Mouse (Mus musculus) kidney, postnatal 14 days (tissue): ENCODE data around the gene Rnf214.
A peak's percentile ranks its signal among the peaks of the same experiment; 100 is the strongest.

Experiments
- DNase-seq: peaks from one replicate; pipeline ENCODE4 v3.0.0; 2022; ENCODE audit warnings: mixed read lengths

The Rnf214 gene

DNA sequence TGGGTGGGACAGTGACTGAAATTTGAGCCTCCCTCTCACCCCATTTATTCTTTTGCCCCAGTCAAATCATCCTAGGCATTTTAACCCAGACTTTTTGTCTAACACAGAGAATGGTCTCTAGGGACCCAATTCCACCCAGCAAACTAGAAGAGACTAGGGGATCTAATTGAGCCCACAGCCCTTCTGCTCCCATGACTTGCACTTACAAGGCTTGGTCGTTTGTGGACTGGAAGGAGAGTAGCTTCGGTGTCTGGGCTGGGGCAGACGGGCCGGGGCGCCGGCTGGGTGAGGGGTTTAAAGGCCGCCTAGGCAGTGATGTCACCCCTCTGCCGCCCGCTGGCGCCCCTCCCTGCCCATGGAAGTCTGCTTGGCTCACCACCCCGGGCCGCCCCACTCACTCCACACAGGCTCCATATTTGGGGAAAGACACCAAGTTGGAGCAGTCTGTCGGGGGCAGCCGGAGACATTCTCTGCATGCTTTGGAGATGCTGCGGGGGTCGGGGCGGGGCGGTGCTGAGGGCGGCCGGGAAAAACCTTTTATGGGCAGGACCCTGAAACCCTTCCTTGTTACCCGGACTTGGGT is 29.0 kb upstream of the Rnf214 start, which contains the start of gene Tagln:
Tagln (minus strand) TSS at position 431 of the 583 bp plus-strand sequence.
- peak; percentile 73 for DNase-seq

DNA sequence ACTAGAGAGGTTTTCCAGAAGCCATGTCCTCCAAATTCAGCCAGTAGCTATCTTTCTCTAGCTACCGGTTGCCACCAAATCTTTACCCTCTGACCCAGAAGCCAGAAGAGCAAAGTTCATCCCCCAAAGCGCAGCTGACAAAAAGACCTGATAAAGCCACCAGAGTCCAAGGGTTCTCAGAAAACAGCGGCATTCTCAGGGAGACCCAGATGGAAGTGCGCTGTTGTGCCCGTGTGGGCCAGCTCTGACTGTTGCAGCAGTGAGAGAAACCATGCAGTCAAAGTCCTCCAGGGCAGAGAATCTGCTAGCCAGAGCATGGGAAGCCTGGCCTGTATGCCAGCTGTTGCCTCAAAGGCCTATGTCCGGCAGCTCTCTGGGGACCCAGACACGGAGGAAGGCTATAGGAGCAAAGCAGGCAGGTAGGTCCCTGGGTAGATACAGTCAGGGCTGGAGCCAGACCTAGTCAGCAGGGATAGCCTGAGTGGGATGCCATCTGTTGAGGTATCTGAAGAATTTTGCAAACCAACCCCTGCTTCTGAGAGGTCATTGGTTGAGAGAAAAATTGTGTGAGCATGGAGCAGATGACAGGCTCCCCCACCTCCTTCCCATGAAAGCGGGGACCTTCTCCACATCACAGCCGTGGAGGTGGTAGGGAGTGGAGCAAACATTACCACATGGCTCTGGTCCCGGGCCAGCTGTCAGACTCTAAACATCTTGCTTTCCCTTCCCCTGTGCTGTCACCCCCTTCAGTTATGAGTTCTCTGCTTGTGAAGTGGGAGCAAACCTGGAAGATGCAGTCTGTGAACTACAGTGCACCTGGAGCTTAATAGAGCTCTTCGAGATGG is 26.1 kb upstream of the Rnf214 start:
- peak; percentile 37 for DNase-seq

DNA sequence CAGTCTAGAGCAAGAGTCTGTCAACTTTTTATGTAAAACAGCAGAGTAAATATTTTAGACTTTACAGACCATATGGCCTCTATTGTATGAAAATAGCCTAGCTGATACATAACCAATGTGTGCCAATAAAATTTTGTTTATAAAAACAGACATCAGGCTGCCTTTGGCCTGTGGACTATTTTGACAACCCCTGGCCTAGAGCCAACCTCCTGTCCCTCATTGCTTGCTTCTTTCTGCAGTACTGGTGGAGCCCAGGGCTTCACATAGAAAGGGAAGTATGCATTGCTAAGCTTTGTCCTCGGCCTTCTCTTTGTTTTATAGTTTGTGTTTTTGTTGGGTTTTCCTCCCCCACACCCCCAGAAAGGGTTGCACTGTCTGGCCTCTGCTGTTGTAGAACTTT is 25.2 kb upstream of the Rnf214 start:
- peak; percentile 48 for DNase-seq

DNA sequence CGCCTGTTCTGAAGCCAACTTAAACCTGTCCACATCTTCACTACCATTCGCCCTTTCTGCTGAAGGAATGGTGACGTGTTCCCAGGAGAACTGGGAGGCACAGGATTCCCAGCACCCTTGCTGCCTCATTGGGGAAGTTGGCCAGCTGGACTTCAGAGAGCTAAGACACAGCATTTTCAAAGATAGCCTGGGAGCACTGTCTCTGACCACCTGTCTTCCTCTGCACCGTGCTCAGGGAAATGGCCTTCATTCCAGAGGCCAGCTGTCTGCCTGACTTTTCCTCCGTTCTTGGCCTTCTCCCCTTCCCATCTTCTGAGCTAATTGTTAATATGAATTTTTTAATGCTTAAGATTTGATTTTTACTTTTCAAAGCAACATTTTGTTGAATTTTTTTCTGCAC is 22.6 kb upstream of the Rnf214 start:
- DNase-seq: no peak

DNA sequence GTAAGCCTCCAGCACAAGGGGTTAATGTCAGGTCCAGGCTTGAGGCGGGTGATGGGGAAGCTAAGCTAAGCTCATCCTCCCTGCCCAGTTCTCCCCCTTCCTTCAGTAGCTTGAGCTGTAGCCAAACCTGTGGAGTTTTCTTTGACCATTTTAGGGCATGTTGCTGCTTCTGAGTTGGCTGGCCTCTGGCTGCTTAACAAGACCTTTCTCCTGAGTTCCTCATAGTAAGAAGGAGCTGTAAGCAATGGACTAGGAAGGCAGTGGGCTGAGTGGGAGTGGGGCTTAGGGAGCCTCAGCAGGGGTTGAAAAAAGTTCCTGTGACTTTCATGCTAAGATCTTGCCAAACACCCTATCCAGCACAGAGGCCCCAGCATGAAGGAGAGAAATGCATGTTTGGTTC is 13.2 kb upstream of the Rnf214 start:
- DNase-seq: no peak

DNA sequence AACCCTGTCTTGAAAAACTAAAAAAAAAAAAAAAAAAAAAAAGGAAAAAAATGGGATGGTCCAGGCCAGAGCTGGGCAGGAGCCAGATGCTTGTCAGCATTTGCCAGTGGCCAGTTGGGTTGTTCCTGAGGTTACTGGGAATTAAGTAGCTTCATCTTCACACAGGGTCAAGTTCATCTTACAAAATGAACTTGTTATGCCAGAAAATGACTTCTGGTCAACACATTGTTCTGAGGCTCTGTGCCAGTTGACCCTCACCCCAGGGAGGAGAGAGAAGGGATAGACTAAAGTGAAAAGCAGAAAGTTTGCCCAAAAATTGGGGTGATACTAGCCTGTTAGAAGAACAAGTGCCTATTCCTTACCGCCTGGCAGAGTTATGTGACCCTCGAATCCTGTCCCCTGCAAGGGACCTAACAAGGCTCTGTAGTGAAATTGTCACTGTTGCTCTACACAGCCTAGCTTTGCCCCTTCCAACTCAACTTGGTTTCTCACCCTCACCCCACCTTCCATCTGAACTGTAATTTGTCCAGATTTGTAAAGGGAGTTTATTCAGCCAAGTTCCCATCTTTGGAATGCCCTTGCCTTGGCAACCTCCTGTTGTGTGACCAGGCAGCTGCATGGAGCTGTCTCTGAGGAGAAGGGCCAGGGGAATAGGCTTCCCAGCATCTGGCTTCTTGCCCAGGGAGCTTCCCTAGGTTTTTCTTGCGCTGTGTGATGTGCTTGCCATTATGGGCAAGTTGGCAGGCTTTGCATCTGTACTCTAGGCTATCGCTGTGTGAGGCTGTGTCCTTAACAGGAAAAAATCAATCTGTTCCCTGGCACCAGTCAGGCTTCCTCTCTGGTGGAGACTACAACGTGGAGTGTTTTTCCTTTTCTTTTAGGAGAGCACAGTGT is 10.6 kb upstream of the Rnf214 start:
- DNase-seq: peak; percentile 82

DNA sequence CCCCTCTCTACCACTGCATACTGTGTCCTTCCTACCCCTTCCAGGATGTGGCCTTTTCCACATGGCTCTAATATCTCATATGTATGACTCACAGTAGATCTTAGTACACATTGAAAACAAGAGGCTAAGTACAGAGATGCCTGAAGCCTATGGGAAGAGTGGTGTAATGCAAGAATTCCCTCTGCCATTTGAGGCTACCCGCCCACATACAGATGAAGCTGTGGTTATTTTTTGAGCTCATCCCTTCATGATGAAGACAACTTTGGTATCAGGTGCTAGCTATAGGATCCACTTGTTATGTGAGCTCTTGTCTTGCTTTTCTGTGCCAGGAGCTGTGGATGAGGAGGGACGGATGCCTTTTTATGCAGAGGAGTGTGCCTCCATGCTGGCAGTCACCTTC is 8.9 kb upstream of the Rnf214 start:
- no peak for DNase-seq

DNA sequence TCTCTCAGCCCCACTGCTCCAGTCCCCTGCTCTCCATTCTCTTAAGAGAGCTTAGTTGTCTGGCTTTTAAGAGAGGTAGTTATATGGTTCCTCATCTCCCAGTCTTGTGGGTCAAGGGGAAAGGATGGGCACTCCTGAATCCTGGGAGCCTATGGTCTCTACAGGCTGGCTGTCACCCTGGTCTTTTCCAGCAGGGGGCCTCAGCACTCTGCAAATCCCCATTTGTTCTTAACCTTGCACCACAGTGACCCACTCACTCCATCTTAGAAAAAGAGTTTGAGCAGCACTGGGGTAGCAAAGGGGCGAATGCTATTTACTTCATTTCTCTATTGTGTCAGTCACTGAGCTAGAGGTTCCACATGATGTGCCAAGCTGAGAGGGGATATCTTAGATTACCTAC is 5.0 kb upstream of the Rnf214 start:
- DNase-seq: peak; percentile 63

DNA sequence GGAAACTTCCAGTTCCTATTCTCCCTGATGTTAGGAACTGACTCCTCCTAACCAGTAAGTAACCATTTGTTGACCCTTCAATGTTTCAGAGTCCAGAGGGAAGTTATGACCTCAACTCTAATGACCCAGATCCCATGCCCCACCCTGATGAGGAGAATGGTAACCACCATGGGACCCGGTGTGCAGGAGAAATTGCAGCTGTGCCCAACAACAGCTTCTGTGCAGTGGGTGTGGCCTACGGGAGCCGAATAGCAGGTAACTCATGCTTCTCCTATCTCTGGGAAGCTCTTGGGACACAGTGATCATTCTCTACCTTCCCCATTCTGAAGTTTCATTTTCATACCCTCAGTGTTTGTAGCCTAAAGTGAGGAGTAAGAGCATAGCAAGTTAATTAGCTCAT is 4.3 kb upstream of the Rnf214 start:
- no peak for DNase-seq

DNA sequence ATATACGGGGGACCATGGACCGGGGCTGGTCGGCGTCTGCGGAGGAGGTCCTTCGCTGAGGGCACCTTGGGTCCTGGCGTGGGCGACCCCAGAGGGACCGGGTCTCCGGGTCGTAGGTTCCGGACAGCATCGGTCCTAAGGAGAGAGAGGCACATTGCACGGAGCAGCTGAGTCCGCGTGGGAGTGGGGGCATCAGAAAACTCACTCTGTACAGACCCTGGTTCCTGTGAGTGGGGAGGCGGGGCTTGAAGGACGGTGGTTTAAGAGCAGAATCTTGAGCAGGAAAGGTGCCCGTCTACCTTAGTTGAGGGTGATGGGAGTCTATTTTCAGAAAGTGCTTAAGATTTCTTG is 342 bp upstream of the Rnf214 start:
- no peak for DNase-seq

DNA sequence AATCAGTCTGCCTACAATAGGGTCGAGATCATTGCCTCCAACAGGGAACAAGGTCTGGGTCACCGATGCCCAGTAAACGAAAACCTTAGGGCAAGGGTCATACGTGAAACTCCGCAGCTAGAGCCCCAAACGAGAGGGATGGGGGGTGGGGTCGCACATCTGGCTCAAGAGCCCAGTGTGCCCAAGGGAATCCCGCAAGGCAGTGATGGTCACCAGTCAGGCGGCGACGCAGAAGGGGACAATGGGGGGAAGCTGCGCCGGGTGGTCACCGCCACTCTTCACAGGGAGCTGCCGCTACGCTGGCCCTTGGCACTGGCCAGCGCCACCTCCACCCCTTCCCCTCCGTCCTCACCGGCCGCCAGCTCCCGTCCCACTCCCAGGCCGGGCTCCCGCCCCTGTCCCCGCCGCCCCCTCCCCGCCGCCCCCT is 887 bp downstream of the Rnf214 start:
- DNase-seq: peak; percentile 52

DNA sequence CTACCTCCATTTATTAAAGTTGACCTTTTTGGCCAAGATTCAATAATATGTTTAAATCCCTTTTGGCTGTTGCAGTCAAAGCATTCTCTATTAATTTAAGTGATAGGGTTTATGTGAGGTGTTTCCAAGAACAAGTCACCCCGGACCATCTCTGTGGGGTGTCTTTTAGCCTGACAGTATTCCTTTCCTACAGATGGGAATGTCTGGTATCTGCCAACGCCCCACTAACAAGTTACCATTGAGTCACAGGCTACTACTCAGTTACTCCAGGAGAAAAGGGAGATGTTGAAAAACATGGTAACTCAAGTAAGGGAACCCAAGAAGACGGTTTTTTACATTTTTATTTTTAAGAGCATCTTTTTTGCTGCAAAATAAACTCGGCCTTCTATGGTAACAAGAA is 1.5 kb downstream of the Rnf214 start:
- DNase-seq: no peak

DNA sequence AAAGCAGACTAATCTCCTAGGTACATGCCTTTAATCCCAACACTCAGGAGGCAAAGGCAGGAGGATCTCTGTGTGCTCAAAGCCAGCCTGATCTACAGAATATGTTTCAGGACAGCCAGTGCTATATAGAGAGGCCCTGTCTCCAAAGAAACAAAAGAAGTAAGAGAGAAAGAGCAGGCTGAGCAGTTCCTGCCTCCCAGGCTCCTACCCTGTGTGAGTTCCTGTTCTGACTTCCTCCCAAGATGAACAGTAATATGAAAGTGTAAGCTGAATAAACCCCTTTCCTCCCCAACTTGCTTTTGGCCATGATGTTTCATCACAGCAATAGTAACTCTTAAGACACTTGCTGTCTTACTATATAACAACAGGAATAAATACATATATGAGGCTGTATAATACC is 13.0 kb downstream of the Rnf214 start:
- no peak for DNase-seq

DNA sequence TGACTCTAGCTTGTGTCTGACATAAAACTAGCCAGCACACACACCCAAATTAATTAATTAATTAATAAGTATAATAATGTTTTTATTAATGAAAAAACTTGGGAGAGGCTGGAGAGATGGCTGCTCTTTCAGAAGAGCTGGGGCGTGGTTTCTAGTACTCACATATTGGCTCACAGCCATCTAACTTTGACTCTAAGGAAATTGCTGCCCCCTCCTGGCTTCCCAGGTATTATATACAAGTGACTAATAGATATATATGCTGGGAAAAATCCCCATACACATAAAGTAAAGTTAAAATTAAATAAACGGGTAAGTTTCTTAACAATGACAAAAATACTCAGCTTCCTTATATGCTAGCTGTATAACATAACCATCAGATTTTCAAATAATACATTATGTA is 28.8 kb downstream of the Rnf214 start:
- DNase-seq: peak; percentile 70

DNA sequence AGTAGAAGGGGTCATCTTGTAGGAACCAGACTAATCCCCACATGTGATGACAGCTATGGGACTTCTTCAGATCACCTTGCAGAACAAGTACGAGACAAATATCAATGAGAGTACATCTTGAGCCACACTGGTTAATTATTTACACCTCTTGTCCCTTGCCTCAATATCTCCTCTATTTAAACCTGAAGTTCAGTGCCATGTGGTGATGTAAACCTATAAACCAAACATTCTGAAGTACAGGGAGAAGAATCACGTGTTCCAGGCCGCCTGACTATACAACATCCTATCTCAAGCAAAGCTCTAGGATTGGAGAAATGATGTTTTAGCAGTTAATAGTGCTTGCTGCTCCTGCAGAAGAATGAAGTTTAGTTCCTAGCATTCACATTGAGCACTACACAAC is 36.4 kb downstream of the Rnf214 start:
- no peak for DNase-seq

DNA sequence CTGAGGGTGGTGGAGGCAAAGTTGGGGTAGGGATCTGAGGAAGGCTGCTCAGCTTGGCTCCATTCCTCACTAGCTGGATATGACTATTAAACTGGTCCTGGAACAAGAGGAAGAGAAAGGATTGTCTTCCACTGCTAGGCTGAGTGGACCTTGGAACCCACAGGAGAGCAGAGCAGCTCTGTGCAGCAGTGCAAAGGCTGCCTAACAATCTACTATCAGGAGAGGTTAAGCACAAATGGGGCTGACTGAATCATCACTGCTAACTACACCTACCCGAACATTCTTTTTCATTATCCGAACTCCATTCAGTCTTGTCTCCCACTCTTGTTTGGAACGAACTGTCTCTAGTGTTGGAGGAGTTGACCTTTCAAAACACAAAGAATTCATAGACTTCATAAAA is 37.5 kb downstream of the Rnf214 start:
- DNase-seq: no peak

DNA sequence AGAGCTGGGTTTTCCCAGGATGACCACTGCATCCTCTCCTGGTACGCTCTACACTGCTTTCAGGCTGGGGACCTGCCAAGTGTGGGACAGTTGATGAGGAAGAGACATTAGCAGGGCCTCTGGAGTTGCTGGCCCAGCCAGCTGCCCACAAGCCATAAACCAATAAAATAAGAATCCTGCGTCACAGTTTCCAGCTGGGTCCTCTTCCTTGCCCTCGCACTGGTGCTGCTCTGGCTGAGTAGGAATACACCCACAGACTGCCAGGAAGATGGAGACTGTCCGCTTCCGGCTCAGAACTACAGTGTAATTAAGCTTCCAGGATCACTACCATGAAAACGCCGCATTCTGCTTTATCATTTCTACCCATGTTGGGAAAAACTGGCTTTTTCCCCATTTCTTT is 44.9 kb downstream of the Rnf214 start:
- peak; percentile 32 for DNase-seq

DNA sequence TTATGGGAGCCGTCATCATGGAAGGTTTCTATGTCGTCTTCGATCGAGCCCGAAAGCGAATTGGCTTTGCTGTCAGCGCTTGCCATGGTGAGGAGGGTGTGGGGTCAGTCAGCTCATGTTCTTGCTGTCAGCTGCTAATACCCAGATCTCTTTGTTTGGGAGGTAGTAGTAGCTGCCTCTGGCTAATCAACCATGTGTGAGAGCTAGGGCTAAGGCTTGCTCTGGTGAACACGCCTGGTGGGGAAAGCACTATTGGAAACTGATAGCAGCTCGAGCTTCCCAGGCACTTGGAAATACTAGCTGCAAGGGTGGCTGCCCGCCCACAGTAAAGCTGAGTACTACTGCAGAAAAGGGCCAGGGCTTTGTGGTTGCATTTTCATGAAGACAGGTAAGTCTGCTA is 47.3 kb downstream of the Rnf214 start:
- DNase-seq: no peak

DNA sequence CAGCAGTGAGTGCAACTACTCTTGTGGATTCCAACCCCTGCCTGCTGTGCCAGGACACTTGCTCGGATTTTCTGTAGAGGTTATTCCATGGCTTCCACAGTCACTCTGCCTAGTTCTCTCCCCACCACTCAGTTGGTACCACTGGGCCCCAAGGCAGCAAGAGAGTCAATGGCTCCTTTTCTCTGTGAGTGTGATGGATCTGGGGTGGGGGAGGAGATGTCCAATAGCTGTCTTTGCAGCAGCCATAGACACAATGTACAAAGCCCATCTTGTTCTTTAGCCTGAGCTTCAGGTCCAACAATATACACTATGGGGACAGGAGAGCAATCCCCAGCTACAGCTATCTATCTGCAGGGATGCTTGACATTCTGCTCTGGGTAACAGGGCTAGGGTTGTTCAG is 52.6 kb downstream of the Rnf214 start:
- DNase-seq: no peak

DNA sequence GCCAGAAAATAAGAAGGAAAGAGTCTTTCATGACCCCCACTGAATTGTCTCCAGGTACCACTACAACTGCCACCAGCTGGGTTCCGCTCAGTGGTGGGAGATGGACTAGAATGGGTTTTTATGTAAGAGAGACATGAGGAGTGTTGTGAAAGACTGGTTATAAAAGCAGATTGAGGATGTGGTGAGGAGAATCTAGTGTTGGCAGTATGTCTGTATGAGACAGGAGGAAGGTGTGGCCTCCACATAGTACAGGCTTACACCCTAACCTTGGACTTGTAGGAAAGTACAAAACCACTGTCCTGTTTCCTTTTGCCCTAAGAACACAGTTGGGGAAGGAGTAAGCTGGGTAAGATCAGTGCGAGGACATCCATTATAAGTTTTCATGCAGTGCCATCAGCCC is 53.0 kb downstream of the Rnf214 start:
- no peak for DNase-seq

DNA sequence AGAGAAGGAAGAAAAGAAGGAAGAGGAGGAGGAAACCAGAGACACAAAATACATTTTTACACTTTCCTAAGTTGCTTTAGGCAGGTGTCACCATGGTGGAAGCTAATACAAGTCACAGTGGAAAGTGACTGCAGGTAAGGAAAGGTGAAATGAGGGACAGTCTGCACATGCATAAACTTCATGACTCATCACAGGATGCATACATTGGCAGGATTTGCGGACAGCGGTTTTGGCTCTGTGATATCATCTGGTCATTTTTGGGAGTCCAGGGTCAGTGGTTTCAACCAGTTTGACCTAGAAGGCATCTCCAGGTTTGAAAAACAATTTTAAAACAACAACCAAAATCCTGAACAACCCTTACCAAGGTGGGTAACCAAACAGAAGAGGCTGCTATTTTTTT is 54.9 kb downstream of the Rnf214 start:
- DNase-seq: no peak

DNA sequence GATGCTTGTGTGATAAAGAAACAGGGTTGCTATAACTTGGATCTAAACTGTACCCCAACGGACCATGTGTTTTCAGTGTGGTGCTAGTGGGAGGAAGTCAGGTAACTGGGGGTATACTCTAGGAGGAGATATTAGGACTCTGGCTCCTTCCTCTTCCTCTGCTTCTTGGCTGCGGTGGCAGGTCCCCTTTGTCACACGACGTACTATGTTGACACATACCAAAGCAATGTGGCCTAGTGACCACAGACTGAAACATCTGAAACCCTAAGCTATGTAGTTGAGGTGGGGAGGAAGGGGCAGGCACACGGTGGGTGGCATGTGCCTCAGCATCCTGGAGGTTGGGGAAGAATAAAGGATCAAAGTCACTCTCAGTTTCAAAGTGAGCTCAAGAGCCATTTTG is 55.4 kb downstream of the Rnf214 start:
- no peak for DNase-seq

DNA sequence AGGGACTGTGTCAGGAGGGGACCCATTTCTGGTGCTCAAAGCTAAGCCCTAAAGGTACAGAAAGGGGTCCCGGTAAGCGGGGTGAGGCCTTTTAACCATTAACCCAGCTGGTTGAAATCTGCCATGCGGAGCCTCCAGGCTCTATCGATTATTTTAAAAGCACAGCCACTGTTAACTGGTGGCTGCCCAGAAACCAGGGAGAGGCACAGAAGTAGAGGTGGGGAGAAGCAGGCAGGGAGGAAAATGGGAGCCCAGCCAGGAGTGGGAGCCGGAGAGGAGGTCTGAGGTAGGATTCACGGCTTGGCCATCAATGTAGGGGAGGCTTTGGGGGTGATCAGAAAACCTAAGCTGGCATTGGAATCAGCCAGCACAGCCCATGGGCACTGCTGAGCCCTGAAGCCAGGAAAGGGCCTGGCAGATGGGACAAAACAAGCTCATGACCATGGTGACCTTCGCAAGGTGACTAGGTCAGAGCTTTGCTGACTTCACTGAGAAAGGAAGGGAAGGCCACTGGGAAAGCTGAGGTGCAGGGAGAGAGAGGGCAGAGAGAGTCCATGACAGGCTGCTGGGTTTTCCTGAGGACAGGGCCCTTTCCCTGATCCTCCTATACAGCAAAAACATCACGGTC is 56.1 kb downstream of the Rnf214 start:
- DNase-seq: peak; percentile 29
